Mouse (Mus musculus) hindbrain, postnatal 0 days (tissue): ENCODE data around the gene Adipor2. TPM values are rescaled to one million over a fixed set of nuclear protein-coding genes. Genes with fewer than 3 reads are reported as not detected.

Experiments used
- ATAC-seq: fragments of 200-750 bp; cut with Nextera tagmentation; 2 replicates; pipeline ENCODE4 v1.8.0; 2017; ENCODE audit warnings: mild to moderate bottlenecking, moderate TSS enrichment, moderate library complexity
- DNase-seq: peaks from one replicate; pipeline ENCODE4 v3.0.0-alpha.2; 2015; ENCODE audit warnings: low spot score
- H3K27ac ChIP-seq: fragments of 300-500 bp; sonication (generic); 2 replicates; pipeline ENCODE4 v1.5.1; 2014; ENCODE audit warnings: mild to moderate bottlenecking
- H3K27me3 ChIP-seq: fragments of 300-500 bp; sonication (generic); 2 replicates; pipeline ENCODE4 v1.6.1; 2014; ENCODE audit warnings: low read length, mixed read lengths; ENCODE audit not compliant: insufficient read depth
- H3K36me3 ChIP-seq: fragments of 300-500 bp; sonication (generic); 2 replicates; pipeline ENCODE4 v1.6.1; 2014; ENCODE audit warnings: low read length, mixed read lengths; ENCODE audit not compliant: insufficient read depth
- H3K4me1 ChIP-seq: fragments of 300-500 bp; sonication (generic); 2 replicates; pipeline ENCODE4 v1.6.1; 2014; ENCODE audit warnings: antibody characterized with exemption, low read length, mixed read lengths; ENCODE audit not compliant: insufficient read depth
- H3K4me2 ChIP-seq: fragments of 300-500 bp; sonication (generic); 2 replicates; pipeline ENCODE4 v1.6.1; 2014; ENCODE audit warnings: low read depth, mild to moderate bottlenecking, low read length, moderate library complexity, mixed read lengths
- H3K4me3 ChIP-seq: fragments of 300-500 bp; sonication (generic); 2 replicates; pipeline ENCODE4 v1.5.1; 2014; ENCODE audit warnings: low read length
- H3K9ac ChIP-seq: fragments of 300-500 bp; sonication (generic); replicated peaks from 2 replicates; pipeline ENCODE4 v1.6.1; 2014; ENCODE audit warnings: mild to moderate bottlenecking, low read length, moderate library complexity, mixed read lengths
- H3K9me3 ChIP-seq: fragments of 300-500 bp; sonication (generic); 2 replicates; pipeline ENCODE4 v1.6.1; 2016; ENCODE audit warnings: low read length, mixed read lengths
- CTCF ChIP-seq: IDR thresholded peaks from 2 replicates; pipeline ENCODE4 v1.5.1; 2016; ENCODE audit warnings: antibody characterized with exemption, control low read depth, low read depth
- WGBS: fragments of 180-500 bp; shearing (Covaris S2); extraction: QIAGEN DNeasy Blood & Tissue Kit; methylation state at CpG from one replicate; pipeline ENCODE4 v1.1.7; 2014; 5-methylcytosine and 5-hydroxymethylcytosine counted together
- polyA plus RNA-seq: library from polyadenylated mRNA; unstranded; fragments of >200 nt; fragmentation: Nextera tagmentation; extraction: Ambion mirVana; gene quantifications from 2 replicates; pipeline ENCODE4 v1.2.1, GENCODE M21; 2015
- total RNA-seq: library from RNA; depleted of rRNA; stranded (reverse); fragments of >200 nt; gene quantifications from 2 replicates; pipeline ENCODE4 v1.2.3, GENCODE M21; 2014

Gene Adipor2
- total and polyA plus RNA-seq, 2 experiments from 2014 or later: 30.8 to 41.8 TPM

GRCm38 (mm10) chr6:119405310-119405709 is 12.2 kb downstream of the Adipor2 start:
- ATAC-seq: no peak
- Histone ChIP-seq H3K27ac (no peak overlapping the region), H3K4me3 (no peak overlapping the region), H3K9ac (no peak overlapping the region), H3K27me3 (no peaks in the 10 kb centered on the region), H3K9me3 (no peaks in the 10 kb centered on the region), H3K4me2 (no peak overlapping the region), H3K4me1 (no peaks in the 10 kb centered on the region), H3K36me3 (no peaks in the 10 kb centered on the region)
- no peak for TF ChIP-seq CTCF
- 83% methylated on average over 7 of the region's 7 CpGs for WGBS
- no peak for DNase-seq

- H3K9ac ChIP-seq: no peak overlapping the region
- no peak overlapping the region for H3K4me2 ChIP-seq
- no peak for TF ChIP-seq CTCF
- DNase-seq (no peak), ATAC-seq (no peak)
- no peaks in the 10 kb centered on the region for H3K9me3 ChIP-seq
- H3K27ac ChIP-seq: no peak overlapping the region
- H3K27me3 ChIP-seq: no peaks in the 10 kb centered on the region
- no peaks in the 10 kb centered on the region for H3K36me3 ChIP-seq
- WGBS: 92% methylated on average over 4 of the region's 4 CpGs
- no peak overlapping the region for H3K4me3 ChIP-seq
- H3K4me1 ChIP-seq: no peaks in the 10 kb centered on the region
Observed at GRCm38 (mm10) chr6:119404854-119405253, 12.7 kb downstream of the Adipor2 start.

- Histone ChIP-seq H3K4me2 (no peak overlapping the region), H3K4me3 (no peak overlapping the region), H3K27me3 (no peaks in the 10 kb centered on the region), H3K9ac (no peak overlapping the region), H3K36me3 (no peaks in the 10 kb centered on the region), H3K4me1 (no peaks in the 10 kb centered on the region), H3K27ac (no peak overlapping the region), H3K9me3 (no peaks in the 10 kb centered on the region)
- WGBS: 90% methylated on average over 3 of the region's 3 CpGs
- no peak for ATAC-seq
- no peak for DNase-seq
- TF ChIP-seq CTCF: no peak
Observed at GRCm38 (mm10) chr6:119402976-119403375, 14.5 kb downstream of the Adipor2 start.

- ATAC-seq: no peak
- no peak overlapping the region for H3K4me2 ChIP-seq
Observed at GRCm38 (mm10) chr6:119401545-119402304, 15.8 kb downstream of the Adipor2 start.

GRCm38 (mm10) chr6:119400649-119401048 is 16.9 kb downstream of the Adipor2 start:
- Histone ChIP-seq H3K9ac (no peak overlapping the region), H3K4me2 (no peak overlapping the region), H3K36me3 (no peaks in the 10 kb centered on the region), H3K27me3 (no peaks in the 10 kb centered on the region), H3K27ac (no peak overlapping the region), H3K9me3 (no peaks in the 10 kb centered on the region), H3K4me3 (no peak overlapping the region), H3K4me1 (no peaks in the 10 kb centered on the region)
- 88% methylated on average over 3 of the region's 3 CpGs for WGBS
- TF ChIP-seq CTCF: no peak
- DNase-seq: no peak
- ATAC-seq: no peak

More at GRCm38 (mm10) chr6:119401545-119402304, 15.8 kb downstream of the Adipor2 start:
- no peak overlapping the region for H3K9ac ChIP-seq
- no peak overlapping the region for H3K27ac ChIP-seq
- DNase-seq: no peak
- no peaks in the 10 kb centered on the region for H3K27me3 ChIP-seq
- no peak for TF ChIP-seq CTCF
- no peak overlapping the region for H3K4me3 ChIP-seq
- no peaks in the 10 kb centered on the region for H3K36me3 ChIP-seq
- WGBS: 90% methylated on average over 8 of the region's 8 CpGs
- H3K4me1 ChIP-seq: no peaks in the 10 kb centered on the region
- H3K9me3 ChIP-seq: no peaks in the 10 kb centered on the region

- no peak overlapping the region for H3K4me3 ChIP-seq
- H3K27me3 ChIP-seq: no peaks in the 10 kb centered on the region
- TF ChIP-seq CTCF: no peak
- H3K27ac ChIP-seq: no peak overlapping the region
- H3K9ac ChIP-seq: no peak overlapping the region
- H3K4me1 ChIP-seq: no peaks in the 10 kb centered on the region
- 95% methylated on average over 3 of the region's 3 CpGs for WGBS
- DNase-seq (no peak), ATAC-seq (no peak)
- H3K9me3 ChIP-seq: no peaks in the 10 kb centered on the region
- H3K4me2 ChIP-seq: no peak overlapping the region
- H3K36me3 ChIP-seq: no peaks in the 10 kb centered on the region
Observed at GRCm38 (mm10) chr6:119399371-119399770, 18.1 kb downstream of the Adipor2 start.

- Histone ChIP-seq H3K9ac (no peak overlapping the region), H3K4me2 (no peak overlapping the region), H3K9me3 (no peaks in the 10 kb centered on the region), H3K4me3 (no peak overlapping the region), H3K27ac (no peak overlapping the region), H3K36me3 (no peaks in the 10 kb centered on the region), H3K4me1 (no peaks in the 10 kb centered on the region), H3K27me3 (no peaks in the 10 kb centered on the region)
- ATAC-seq: no peak
- no peak for TF ChIP-seq CTCF
- 67% methylated on average over 5 of the region's 5 CpGs for whole genome bisulfite sequencing
- no peak for DNase-seq
Observed at GRCm38 (mm10) chr6:119396309-119396634, 21.2 kb downstream of the Adipor2 start.
